ENCODE assay signal across 14 mouse cellular contexts in genomic region chr16:6777506-6778185, GRCm38 (mm10).
"Had no signal": no experiment of that assay in that cellular context is flagged by ENCODE, and none has a peak within 500 bp of the region (broad histone marks: within the 10 kb centered on the region; RNA-seq: fewer than 3 reads in every experiment).

No protein-coding gene starts in this region.

- H3K36me3 ChIP-seq: midbrain, embryonic 13.5 days; midbrain, embryonic 15.5 days; neural tube, embryonic 12.5 days had no signal

- H3K27ac ChIP-seq: liver, embryonic 14.5 days; macrophage; midbrain, embryonic 13.5 days; midbrain, embryonic 15.5 days; neural tube, embryonic 12.5 days had no signal

- H3K9ac ChIP-seq: liver, embryonic 14.5 days; lung, embryonic 14.5 days; midbrain, embryonic 13.5 days; midbrain, embryonic 15.5 days; neural tube, embryonic 12.5 days had no signal

- H3K4me1 ChIP-seq: megakaryocyte, embryonic 14.5 days; midbrain, embryonic 13.5 days; midbrain, embryonic 15.5 days; neural tube, embryonic 12.5 days had no signal

- H3K27me3 ChIP-seq: megakaryocyte, embryonic 14.5 days; midbrain, embryonic 13.5 days; midbrain, embryonic 15.5 days; neural tube, embryonic 12.5 days had no signal

- H3K4me3 ChIP-seq: megakaryocyte, embryonic 14.5 days; midbrain, embryonic 13.5 days; midbrain, embryonic 15.5 days; neural tube, embryonic 12.5 days had no signal

- DNase-seq: lung, adult 18-20 months; lung, embryonic 14.5 days; lung, postnatal 14 days; lung, postnatal 36 days; right cerebral cortex, postnatal 14 days; thymus, adult 18-20 months; thymus, postnatal 14 days; thymus, postnatal 36 days had no signal
